Mouse (Mus musculus): ENCODE data around the gene Mta3. TPM values are rescaled to one million over a fixed set of nuclear protein-coding genes. Genes with fewer than 3 reads are reported as not detected.
A peak's percentile ranks its signal among the peaks of the same experiment; 100 is the strongest.
"Not testable (repeated sequence)": the region's sequence is repeated elsewhere in the genome, so short reads cannot be mapped to it uniquely, and the experiment has no call there.

Mta3 gene
- polyA plus RNA-seq, 1 experiment from 2014 or later, result 29.8 TPM

- no peaks in the 10 kb centered on the region for H3K27me3 ChIP-seq (replicated peaks; ENCODE audit: control insufficient read depth, insufficient read depth, low read length)
- 85% methylated on average over 4 of the region's 4 CpGs for WGBS
- H3K4me3 ChIP-seq (ENCODE audit: low read depth, low read length), result no peak overlapping the region
- peak overlapping the region; percentile 99; the same call in 1 of the 2 replicates for H3K4me2 ChIP-seq (replicated peaks; ENCODE audit: low read depth)
- no peak overlapping the region for H3K9ac ChIP-seq (ENCODE audit: low read depth, low read length)
- H3K9me3 ChIP-seq (ENCODE audit: control insufficient read depth), result no peaks in the 10 kb centered on the region
- no peak for ATAC-seq
- no peaks in the 10 kb centered on the region for H3K4me1 ChIP-seq (replicated peaks; ENCODE audit: control insufficient read depth, insufficient read depth, low read length)
- no peak overlapping the region for H3K27ac ChIP-seq (ENCODE audit: low read depth, low read length)
- peaks cover 5% of the 10 kb centered on the region for H3K36me3 ChIP-seq (ENCODE audit: control insufficient read depth, insufficient read depth)
- TF ChIP-seq CTCF (IDR thresholded peaks at IDR 0.05; ENCODE audit: low read depth), result no peak
Measured at GRCm38 (mm10) chr17:83707372-83707771, 1.4 kb downstream of the Mta3 start.

- no peak overlapping the region for H3K4me3 ChIP-seq (ENCODE audit: low read depth, low read length)
- no peak overlapping the region for H3K9ac ChIP-seq (ENCODE audit: low read depth, low read length)
- no peaks in the 10 kb centered on the region for H3K4me1 ChIP-seq (replicated peaks; ENCODE audit: control insufficient read depth, insufficient read depth, low read length)
- peaks cover 5% of the 10 kb centered on the region for H3K36me3 ChIP-seq (ENCODE audit: control insufficient read depth, insufficient read depth)
- 89% methylated on average over 6 of the region's 6 CpGs for WGBS
- TF ChIP-seq CTCF (IDR thresholded peaks at IDR 0.05; ENCODE audit: low read depth), result no peak
- no peak for ATAC-seq
- no peaks in the 10 kb centered on the region for H3K27me3 ChIP-seq (replicated peaks; ENCODE audit: control insufficient read depth, insufficient read depth, low read length)
- H3K9me3 ChIP-seq (ENCODE audit: control insufficient read depth), result no peaks in the 10 kb centered on the region
- no peak overlapping the region for H3K27ac ChIP-seq (ENCODE audit: low read depth, low read length)
- H3K4me2 ChIP-seq (replicated peaks; ENCODE audit: low read depth), result no peak overlapping the region
Measured at GRCm38 (mm10) chr17:83707846-83708245, 1.9 kb downstream of the Mta3 start.

- no peak for TF ChIP-seq CTCF (IDR thresholded peaks at IDR 0.05; ENCODE audit: low read depth)
- Histone ChIP-seq H3K27me3 (replicated peaks; ENCODE audit: control insufficient read depth, insufficient read depth, low read length) (no peaks in the 10 kb centered on the region), H3K9me3 (ENCODE audit: control insufficient read depth) (no peaks in the 10 kb centered on the region), H3K9ac (ENCODE audit: low read depth, low read length) (no peak overlapping the region), H3K4me2 (replicated peaks; ENCODE audit: low read depth) (no peak overlapping the region), H3K4me1 (replicated peaks; ENCODE audit: control insufficient read depth, insufficient read depth, low read length) (no peaks in the 10 kb centered on the region), H3K27ac (ENCODE audit: low read depth, low read length) (no peak overlapping the region), H3K36me3 (ENCODE audit: control insufficient read depth, insufficient read depth) (peaks cover 5% of the 10 kb centered on the region), H3K4me3 (ENCODE audit: low read depth, low read length) (no peak overlapping the region)
- 71% methylated on average over 10 of the region's 10 CpGs for WGBS
- ATAC-seq, result no peak
Measured at GRCm38 (mm10) chr17:83708256-83708655, 2.3 kb downstream of the Mta3 start.

- ATAC-seq, result no peak
- no peak overlapping the region for H3K9ac ChIP-seq (ENCODE audit: low read depth, low read length)
- H3K9me3 ChIP-seq (ENCODE audit: control insufficient read depth), result no peaks in the 10 kb centered on the region
- peaks cover 7% of the 10 kb centered on the region for H3K36me3 ChIP-seq (ENCODE audit: control insufficient read depth, insufficient read depth)
- TF ChIP-seq CTCF (IDR thresholded peaks at IDR 0.05; ENCODE audit: low read depth), result no peak
- peak overlapping the region; percentile 50; the same call in 1 of the 2 replicates for H3K27ac ChIP-seq (ENCODE audit: low read depth, low read length)
- no peaks in the 10 kb centered on the region for H3K27me3 ChIP-seq (replicated peaks; ENCODE audit: control insufficient read depth, insufficient read depth, low read length)
- H3K4me2 ChIP-seq (replicated peaks; ENCODE audit: low read depth), result no peak overlapping the region
- H3K4me1 ChIP-seq (replicated peaks; ENCODE audit: control insufficient read depth, insufficient read depth, low read length), result no peaks in the 10 kb centered on the region
- WGBS, result 82% methylated on average over 6 of the region's 6 CpGs
- H3K4me3 ChIP-seq (ENCODE audit: low read depth, low read length), result no peak overlapping the region
Measured at GRCm38 (mm10) chr17:83708891-83709290, 2.9 kb downstream of the Mta3 start.

- WGBS, result 82% methylated on average over 3 of the region's 3 CpGs
- H3K4me1 ChIP-seq (replicated peaks; ENCODE audit: control insufficient read depth, insufficient read depth, low read length); H3K4me2 ChIP-seq (replicated peaks; ENCODE audit: low read depth); H3K9ac ChIP-seq (ENCODE audit: low read depth, low read length); H3K4me3 ChIP-seq (ENCODE audit: low read depth, low read length); H3K9me3 ChIP-seq (ENCODE audit: control insufficient read depth); H3K27me3 ChIP-seq (replicated peaks; ENCODE audit: control insufficient read depth, insufficient read depth, low read length); H3K27ac ChIP-seq (ENCODE audit: low read depth, low read length); ATAC-seq: not testable (repeated sequence)
- peaks cover 11% of the 10 kb centered on the region for H3K36me3 ChIP-seq (ENCODE audit: control insufficient read depth, insufficient read depth)
Measured at GRCm38 (mm10) chr17:83709517-83709916, 3.6 kb downstream of the Mta3 start.

- Histone ChIP-seq H3K4me3 (ENCODE audit: low read depth, low read length) (no peak overlapping the region), H3K9me3 (ENCODE audit: control insufficient read depth) (no peaks in the 10 kb centered on the region), H3K27me3 (replicated peaks; ENCODE audit: control insufficient read depth, insufficient read depth, low read length) (no peaks in the 10 kb centered on the region), H3K4me2 (replicated peaks; ENCODE audit: low read depth) (no peak overlapping the region), H3K36me3 (ENCODE audit: control insufficient read depth, insufficient read depth) (peaks cover 19% of the 10 kb centered on the region), H3K9ac (ENCODE audit: low read depth, low read length) (no peak overlapping the region), H3K4me1 (replicated peaks; ENCODE audit: control insufficient read depth, insufficient read depth, low read length) (no peaks in the 10 kb centered on the region), H3K27ac (ENCODE audit: low read depth, low read length) (no peak overlapping the region)
- no peak for TF ChIP-seq CTCF (IDR thresholded peaks at IDR 0.05; ENCODE audit: low read depth)
- ATAC-seq, result no peak
- 86% methylated on average over 8 of the region's 8 CpGs for WGBS
Measured at GRCm38 (mm10) chr17:83710639-83711038, 4.7 kb downstream of the Mta3 start.

GRCm38 (mm10) chr17:83712341-83712740 lies 6.4 kb downstream of the Mta3 start:
- Histone ChIP-seq H3K9ac (ENCODE audit: low read depth, low read length) (no peak overlapping the region), H3K36me3 (ENCODE audit: control insufficient read depth, insufficient read depth) (peaks cover 35% of the 10 kb centered on the region), H3K9me3 (ENCODE audit: control insufficient read depth) (no peaks in the 10 kb centered on the region), H3K4me1 (replicated peaks; ENCODE audit: control insufficient read depth, insufficient read depth, low read length) (no peaks in the 10 kb centered on the region), H3K27me3 (replicated peaks; ENCODE audit: control insufficient read depth, insufficient read depth, low read length) (no peaks in the 10 kb centered on the region), H3K4me3 (ENCODE audit: low read depth, low read length) (no peak overlapping the region), H3K4me2 (replicated peaks; ENCODE audit: low read depth) (no peak overlapping the region), H3K27ac (ENCODE audit: low read depth, low read length) (no peak overlapping the region)
- no peak for TF ChIP-seq CTCF (IDR thresholded peaks at IDR 0.05; ENCODE audit: low read depth)
- no peak for ATAC-seq
- WGBS, result 90% methylated on average over 9 of the region's 9 CpGs

Data from intestine, postnatal 0 days (tissue).